Mouse (Mus musculus) erythroid progenitor cell, adult 5-6 weeks (primary cell): ENCODE measurements around the gene Zdhhc6. TPM values are rescaled to one million over a fixed set of nuclear protein-coding genes. Genes with fewer than 3 reads are reported as not detected.

Source experiments
- ATAC-seq: replicated peaks from 2 replicates; pipeline ENCODE4 v1.8.0; 2016; ENCODE audit warnings: moderate number of reproducible peaks, mild to moderate bottlenecking, moderate TSS enrichment, inconsistent platforms; ENCODE audit not compliant: poor library complexity, low FRiP score, severe bottlenecking
- total RNA-seq, 2 experiments: library from RNA; stranded (forward) in 1 of 2; stranded (reverse) in 1 of 2; fragments of 150-400 nt in 1 of 2; fragments of 186-747, 209-891 nt in 1 of 2; gene quantifications; 2 replicates each; pipeline versions ENCODE4 v1.2.3 to v1.2.4; 2015 to 2017; ENCODE audit warnings: low replicate concordance in 2 of 2

Gene Zdhhc6
- total RNA-seq, 2 experiments from 2014 or later = 13.8 to 38.4 TPM

- no peak for ATAC-seq
Observed at GRCm38 (mm10) chr19:55313649-55314048, 2.2 kb downstream of the Zdhhc6 start.

- ATAC-seq = no peak
Observed at GRCm38 (mm10) chr19:55311874-55312273, 4.0 kb downstream of the Zdhhc6 start.

GRCm38 (mm10) chr19:55305024-55305423 is 10.8 kb downstream of the Zdhhc6 start:
- ATAC-seq = 0 out of 2 replicates have a peak, but pooled peaks have one; percentile 59

- no peak for ATAC-seq
Observed at GRCm38 (mm10) chr19:55300525-55300924, 15.3 kb downstream of the Zdhhc6 start.

- no peak for ATAC-seq
Observed at GRCm38 (mm10) chr19:55299378-55299777, 16.5 kb downstream of the Zdhhc6 start.

- no peak for ATAC-seq
Observed at GRCm38 (mm10) chr19:55297961-55298360, 17.9 kb downstream of the Zdhhc6 start.

- ATAC-seq = no peak
Observed at GRCm38 (mm10) chr19:55297489-55297888, 18.3 kb downstream of the Zdhhc6 start.

- no peak for ATAC-seq
Observed at GRCm38 (mm10) chr19:55296301-55296700, 19.5 kb downstream of the Zdhhc6 start.

GRCm38 (mm10) chr19:55295556-55295955 is 20.3 kb downstream of the Zdhhc6 start:
- no peak for ATAC-seq

GRCm38 (mm10) chr19:55295075-55295474 is 20.8 kb downstream of the Zdhhc6 start:
- peak; percentile 36; the same call in 1 of the 2 replicates for ATAC-seq

- ATAC-seq = no peak
Observed at GRCm38 (mm10) chr19:55293175-55293574, 22.7 kb downstream of the Zdhhc6 start.

GRCm38 (mm10) chr19:55292210-55292850 is 23.5 kb downstream of the Zdhhc6 start:
- no peak for ATAC-seq

GRCm38 (mm10) chr19:55290621-55291270 is 25.1 kb downstream of the Zdhhc6 start:
- no peak for ATAC-seq

- no peak for ATAC-seq
Observed at GRCm38 (mm10) chr19:55288974-55289373, 26.9 kb downstream of the Zdhhc6 start.

GRCm38 (mm10) chr19:55286034-55286433 is 29.8 kb downstream of the Zdhhc6 start:
- no peak for ATAC-seq

GRCm38 (mm10) chr19:55284093-55284492 is 31.7 kb downstream of the Zdhhc6 start:
- ATAC-seq = peak; percentile 98

GRCm38 (mm10) chr19:55276770-55277169 is 39.1 kb downstream of the Zdhhc6 start:
- no peak for ATAC-seq

GRCm38 (mm10) chr19:55276100-55276499 is 39.7 kb downstream of the Zdhhc6 start:
- no peak for ATAC-seq

- ATAC-seq = peak; percentile 77
Observed at GRCm38 (mm10) chr19:55273340-55273739, 42.5 kb downstream of the Zdhhc6 start.

GRCm38 (mm10) chr19:55271448-55271847 is 44.4 kb downstream of the Zdhhc6 start:
- no peak for ATAC-seq

- ATAC-seq = no peak
Observed at GRCm38 (mm10) chr19:55269051-55269450, 46.8 kb downstream of the Zdhhc6 start.
